Mouse (Mus musculus): ENCODE measurements around the gene F2rl2. TPM values are rescaled to one million over a fixed set of nuclear protein-coding genes. Genes with fewer than 3 reads are reported as not detected.

Gene F2rl2
- polyA plus RNA-seq, 1 experiment, result 0.44 TPM

DNA sequence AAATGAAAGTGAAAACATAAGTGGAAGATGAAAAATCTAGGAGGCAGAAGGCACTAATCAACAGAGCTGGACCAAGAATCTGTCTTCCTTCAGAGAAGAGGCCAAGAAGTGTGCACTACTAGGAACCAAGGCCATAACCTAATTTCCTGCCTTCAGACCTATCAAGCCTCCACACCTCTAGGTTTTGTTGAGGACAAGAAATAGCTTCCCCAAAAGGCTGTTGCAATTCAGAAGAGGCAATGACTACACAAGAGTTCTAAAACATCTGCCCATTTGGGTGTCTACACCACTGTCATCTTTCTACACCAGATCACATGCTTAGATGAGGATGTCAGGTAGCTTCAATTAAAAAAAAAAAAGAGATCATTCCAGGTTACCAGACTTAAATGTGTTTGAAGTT lies 15.4 kb downstream of the F2rl2 start:
- no peak for DNase-seq
- H3K4me3 ChIP-seq (replicated peaks; ENCODE audit: insufficient read depth, low read depth, low read length), result no peak overlapping the region
- TF ChIP-seq POLR2A (IDR thresholded peaks at IDR 0.05; ENCODE audit: borderline replicate concordance, insufficient read depth, low read length) (no peak), CTCF (IDR thresholded peaks at IDR 0.05; ENCODE audit: borderline replicate concordance, insufficient read depth, low read depth, low read length) (no peak)

DNA sequence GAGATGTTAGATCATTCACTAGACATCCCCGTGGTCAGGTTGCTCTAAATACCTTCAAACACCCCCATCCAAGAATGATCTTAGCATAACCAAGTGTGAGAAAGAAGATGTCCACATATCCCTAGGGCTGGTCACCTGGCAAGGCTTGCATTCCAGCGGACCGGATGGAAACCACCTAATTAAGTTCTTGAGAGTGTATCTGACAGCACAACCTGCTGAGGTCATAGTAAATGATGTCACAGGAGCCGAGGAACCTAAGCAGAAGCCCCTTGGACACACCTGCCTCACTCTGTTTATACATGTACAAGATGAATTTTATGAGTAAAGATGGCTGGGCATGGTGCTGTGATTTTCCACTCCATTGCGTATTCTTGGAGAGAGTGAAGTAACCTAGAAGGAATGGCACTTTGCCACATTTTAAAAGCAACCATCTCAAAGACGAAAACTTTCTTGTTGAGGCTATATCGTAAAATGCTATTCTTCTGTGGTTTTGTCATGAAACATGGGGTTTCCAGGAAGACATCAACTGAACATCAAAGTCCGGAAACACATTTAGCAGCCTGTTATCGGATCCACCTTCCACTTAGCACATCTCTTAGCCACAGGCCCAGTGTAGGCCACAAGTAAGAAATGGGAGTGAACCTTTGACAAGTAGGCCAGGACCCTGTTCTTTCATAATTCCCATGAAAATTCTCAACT lies 16.1 kb downstream of the F2rl2 start:
- no peak overlapping the region for H3K4me3 ChIP-seq (replicated peaks; ENCODE audit: insufficient read depth, low read depth, low read length)
- no peaks in the 10 kb centered on the region for H3K4me1 ChIP-seq (ENCODE audit: control insufficient read depth, insufficient read depth, low read length)
- DNase-seq, result no peak
- TF ChIP-seq POLR2A (IDR thresholded peaks at IDR 0.05; ENCODE audit: borderline replicate concordance, insufficient read depth, low read length), result no peak
- H3K27ac ChIP-seq (ENCODE audit: insufficient read depth, low read length), result no peak overlapping the region
- H3K27me3 ChIP-seq (ENCODE audit: control insufficient read depth, insufficient read depth, low read length), result no peaks in the 10 kb centered on the region
- 93% methylated on average over 9 of the region's 9 CpGs for WGBS

More for the DNA sequence above, 15.4 kb downstream of the F2rl2 start:
- H3K4me1 ChIP-seq (ENCODE audit: control insufficient read depth, insufficient read depth, low read length), result no peaks in the 10 kb centered on the region
- H3K27ac ChIP-seq (ENCODE audit: insufficient read depth, low read length), result no peak overlapping the region
- no peaks in the 10 kb centered on the region for H3K27me3 ChIP-seq (ENCODE audit: control insufficient read depth, insufficient read depth, low read length)

DNA sequence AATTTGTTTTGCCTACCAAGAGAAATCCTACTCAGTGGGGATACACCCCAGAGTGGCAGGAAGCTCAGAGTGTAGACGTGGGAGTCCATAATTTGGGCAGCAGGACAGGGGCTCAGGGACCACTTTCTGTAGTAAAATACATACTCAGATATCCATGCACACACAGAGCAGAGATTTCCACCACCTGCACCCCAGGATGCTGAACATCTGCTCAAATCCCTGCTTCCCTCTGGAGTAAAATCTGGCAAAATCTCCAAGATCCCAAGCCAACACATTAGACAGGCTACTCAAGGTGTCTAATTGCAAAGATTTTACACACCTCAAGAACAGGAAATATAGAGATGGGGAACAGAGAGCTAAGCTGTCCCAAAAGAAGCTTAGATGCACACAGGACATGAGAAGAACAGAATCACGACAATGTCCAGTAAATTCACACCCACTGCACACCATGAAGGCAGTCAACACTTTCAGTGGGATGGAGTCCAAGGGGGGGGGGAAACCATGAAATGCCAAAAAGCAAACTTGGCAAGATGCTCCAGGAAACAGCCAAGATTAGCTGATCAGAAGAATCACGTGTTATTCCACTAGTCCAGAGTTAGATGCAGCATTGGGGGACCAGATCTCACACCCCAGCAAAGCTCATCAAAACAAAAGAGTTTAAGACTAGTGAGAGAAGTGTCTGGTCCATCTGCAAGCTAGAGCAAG lies 17.8 kb downstream of the F2rl2 start:
- WGBS, result 21% methylated on average over 3 of the region's 3 CpGs
- Histone ChIP-seq H3K4me3 (replicated peaks; ENCODE audit: insufficient read depth, low read depth, low read length) (no peak overlapping the region), H3K27ac (ENCODE audit: insufficient read depth, low read length) (no peak overlapping the region), H3K4me1 (ENCODE audit: control insufficient read depth, insufficient read depth, low read length) (no peaks in the 10 kb centered on the region), H3K27me3 (ENCODE audit: control insufficient read depth, insufficient read depth, low read length) (no peaks in the 10 kb centered on the region)
- DNase-seq, result no peak
- TF ChIP-seq POLR2A (IDR thresholded peaks at IDR 0.05; ENCODE audit: borderline replicate concordance, insufficient read depth, low read length), result no peak
- no peak for TF ChIP-seq CTCF (IDR thresholded peaks at IDR 0.05; ENCODE audit: borderline replicate concordance, insufficient read depth, low read depth, low read length)

DNA sequence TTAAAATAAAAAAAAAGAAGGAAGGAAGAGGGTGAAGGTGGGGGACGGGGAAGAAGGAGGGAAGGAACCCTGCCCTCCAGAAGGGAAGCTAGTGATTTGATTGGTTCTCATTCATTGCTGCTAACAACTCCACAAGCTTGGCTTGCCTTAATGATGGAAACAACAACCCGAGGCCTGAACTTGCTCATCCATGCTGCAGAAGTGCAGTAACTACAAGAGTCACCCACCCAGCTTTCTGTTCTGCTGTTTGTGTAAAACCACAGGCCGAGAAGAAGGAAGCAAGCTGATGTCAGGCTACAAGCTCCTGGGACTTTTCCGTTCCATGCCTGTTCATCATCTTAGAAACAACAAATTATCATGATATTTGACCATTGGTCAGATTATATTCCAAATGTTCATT lies 18.7 kb downstream of the F2rl2 start:
- 78% methylated on average over 4 of the region's 4 CpGs for WGBS
- Histone ChIP-seq H3K4me3 (replicated peaks; ENCODE audit: insufficient read depth, low read depth, low read length) (no peak overlapping the region), H3K27me3 (ENCODE audit: control insufficient read depth, insufficient read depth, low read length) (no peaks in the 10 kb centered on the region), H3K27ac (ENCODE audit: insufficient read depth, low read length) (no peak overlapping the region), H3K4me1 (ENCODE audit: control insufficient read depth, insufficient read depth, low read length) (no peaks in the 10 kb centered on the region)
- DNase-seq, result no peak
- TF ChIP-seq CTCF (IDR thresholded peaks at IDR 0.05; ENCODE audit: borderline replicate concordance, insufficient read depth, low read depth, low read length), result no peak
- no peak for TF ChIP-seq POLR2A (IDR thresholded peaks at IDR 0.05; ENCODE audit: borderline replicate concordance, insufficient read depth, low read length)

DNA sequence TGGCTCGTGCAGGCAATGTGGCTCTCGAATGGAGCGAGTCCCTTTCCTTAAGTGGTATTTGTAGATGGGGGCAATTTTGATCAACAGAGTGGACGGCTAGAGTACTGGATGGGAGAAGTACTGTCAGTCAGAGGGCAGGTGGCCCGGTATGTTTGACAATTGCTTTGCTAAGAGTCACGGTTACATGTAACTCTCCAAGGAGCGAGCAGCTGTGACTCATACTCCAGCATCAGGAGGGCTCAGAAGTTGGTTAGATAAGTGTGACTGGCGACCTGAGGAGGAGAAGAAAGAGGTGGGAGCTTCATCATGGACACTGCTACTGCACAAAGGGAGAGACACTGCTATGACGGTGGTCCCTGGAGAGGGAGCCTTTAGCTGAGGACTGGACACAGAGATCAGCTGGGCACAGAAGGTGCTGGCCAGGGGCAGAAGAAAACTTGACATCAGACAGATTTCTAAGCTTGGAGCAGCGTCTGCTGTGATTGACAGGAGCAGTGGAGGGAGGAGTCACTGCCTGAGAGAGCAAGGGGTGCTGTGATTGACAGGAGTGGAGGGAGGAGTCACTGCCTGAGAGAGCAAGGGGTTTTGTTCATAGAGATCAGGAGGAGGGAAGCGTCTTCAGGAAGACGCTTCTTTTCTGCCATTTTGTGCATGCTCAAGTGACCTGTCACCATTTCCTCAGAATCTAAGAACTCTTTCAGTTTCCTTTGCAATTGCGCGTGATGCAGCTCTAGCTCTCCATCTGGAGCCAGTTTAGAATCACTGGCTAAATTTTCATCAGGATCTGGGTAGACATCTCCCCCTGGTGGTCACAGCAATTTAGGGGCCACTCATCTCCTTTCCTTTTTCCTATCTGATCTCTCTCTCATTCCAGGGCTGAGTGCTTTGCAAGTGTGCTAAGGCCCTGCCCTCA lies 22.9 kb downstream of the F2rl2 start:
- Histone ChIP-seq H3K4me1 (ENCODE audit: control insufficient read depth, insufficient read depth, low read length) (no peaks in the 10 kb centered on the region), H3K4me3 (replicated peaks; ENCODE audit: insufficient read depth, low read depth, low read length) (peak overlapping the region; percentile 37), H3K27ac (ENCODE audit: insufficient read depth, low read length) (no peak overlapping the region), H3K27me3 (ENCODE audit: control insufficient read depth, insufficient read depth, low read length) (no peaks in the 10 kb centered on the region)
- 54% methylated on average over 14 of the region's 14 CpGs for WGBS
- peak; percentile 53 for DNase-seq
- peak; percentile 50; the same call in 1 of the 2 replicates for TF ChIP-seq CTCF (IDR thresholded peaks at IDR 0.05; ENCODE audit: borderline replicate concordance, insufficient read depth, low read depth, low read length)
- no peak for TF ChIP-seq POLR2A (IDR thresholded peaks at IDR 0.05; ENCODE audit: borderline replicate concordance, insufficient read depth, low read length)

DNA sequence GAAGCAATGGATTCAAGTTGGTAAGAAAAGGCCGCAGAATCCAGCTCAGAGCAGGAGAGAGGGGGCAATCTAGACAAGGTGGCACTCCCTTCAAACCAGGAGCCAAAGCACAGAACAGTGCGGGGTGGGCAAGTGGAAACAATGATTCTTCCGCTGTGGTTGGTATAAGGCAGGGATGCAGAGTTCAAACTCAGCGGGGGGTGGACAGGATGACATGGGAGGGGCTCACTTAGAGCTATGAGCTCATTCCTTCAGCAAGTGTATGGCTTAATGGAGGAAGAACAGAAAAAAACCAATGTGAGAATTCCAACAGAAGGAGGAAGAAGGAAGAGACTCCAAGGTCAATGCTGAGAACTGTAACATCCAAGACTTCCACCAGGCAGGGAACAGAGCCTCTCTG lies 33.8 kb downstream of the F2rl2 start:
- no peaks in the 10 kb centered on the region for H3K27me3 ChIP-seq (ENCODE audit: control insufficient read depth, insufficient read depth, low read length)
- no peak overlapping the region for H3K27ac ChIP-seq (ENCODE audit: insufficient read depth, low read length)
- WGBS, result 87% methylated on average over 4 of the region's 4 CpGs
- DNase-seq, result no peak
- H3K4me3 ChIP-seq (replicated peaks; ENCODE audit: insufficient read depth, low read depth, low read length), result no peak overlapping the region
- no peak for TF ChIP-seq CTCF (IDR thresholded peaks at IDR 0.05; ENCODE audit: borderline replicate concordance, insufficient read depth, low read depth, low read length)
- TF ChIP-seq POLR2A (IDR thresholded peaks at IDR 0.05; ENCODE audit: borderline replicate concordance, insufficient read depth, low read length), result no peak
- H3K4me1 ChIP-seq (ENCODE audit: control insufficient read depth, insufficient read depth, low read length), result no peaks in the 10 kb centered on the region

DNA sequence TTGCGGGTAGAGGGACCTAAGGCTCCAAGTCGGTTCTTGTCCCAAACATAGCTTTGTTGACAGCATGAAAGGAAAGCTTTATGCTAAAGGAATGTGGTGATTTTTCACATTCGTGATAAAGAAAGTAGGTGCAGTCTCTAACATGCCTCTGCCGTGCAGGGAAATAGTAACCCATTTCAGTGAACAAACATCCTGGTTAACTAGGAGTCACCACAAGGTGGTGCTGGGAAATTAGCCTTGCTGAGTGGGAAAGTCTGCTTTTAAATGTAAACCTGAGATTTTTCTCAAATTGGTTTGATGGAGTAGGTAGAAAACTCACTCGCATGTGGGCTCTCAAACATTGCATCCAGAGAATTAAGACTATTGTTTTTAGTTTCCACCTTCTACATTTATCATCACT lies 43.0 kb downstream of the F2rl2 start:
- H3K27me3 ChIP-seq (ENCODE audit: control insufficient read depth, insufficient read depth, low read length), result no peaks in the 10 kb centered on the region
- no peaks in the 10 kb centered on the region for H3K4me1 ChIP-seq (ENCODE audit: control insufficient read depth, insufficient read depth, low read length)
- DNase-seq, result no peak
- 76% methylated on average over 5 of the region's 5 CpGs for WGBS
- no peak for TF ChIP-seq POLR2A (IDR thresholded peaks at IDR 0.05; ENCODE audit: borderline replicate concordance, insufficient read depth, low read length)
- no peak; the same call in 1 of the 2 replicates for TF ChIP-seq CTCF (IDR thresholded peaks at IDR 0.05; ENCODE audit: borderline replicate concordance, insufficient read depth, low read depth, low read length)
- H3K27ac ChIP-seq (ENCODE audit: insufficient read depth, low read length), result no peak overlapping the region
- H3K4me3 ChIP-seq (replicated peaks; ENCODE audit: insufficient read depth, low read depth, low read length), result no peak overlapping the region

All from cerebellum, adult 2 months (tissue).